Mouse (Mus musculus) adrenal gland, postnatal 14 days (tissue): ENCODE data around the gene Cdyl. TPM values are rescaled to one million over a fixed set of nuclear protein-coding genes. Genes with fewer than 3 reads are reported as not detected.
"Not testable (repeated sequence)": the region's sequence is repeated elsewhere in the genome, so short reads cannot be mapped to it uniquely, and the experiment has no call there.

Source experiments
- DNase-seq: peaks from one replicate; pipeline ENCODE4 v3.0.0; 2021; ENCODE audit warnings: mixed read lengths
- total RNA-seq: library from RNA; stranded (reverse); gene quantifications from 2 replicates; pipeline ENCODE4 v1.2.3, GENCODE M21; 2021

The Cdyl gene
- total RNA-seq, 1 experiment from 2014 or later = 20.2 TPM

GRCm38 (mm10) chr13:35805727-35806126, 146.1 kb downstream of the Cdyl start:
- DNase-seq = no peak

- DNase-seq = no peak
Measured at GRCm38 (mm10) chr13:35806165-35806564, 146.5 kb downstream of the Cdyl start.

GRCm38 (mm10) chr13:35807016-35807415, 147.4 kb downstream of the Cdyl start:
- no peak for DNase-seq

- DNase-seq = no peak
Measured at GRCm38 (mm10) chr13:35807525-35807924, 147.9 kb downstream of the Cdyl start.

- DNase-seq = no peak
Measured at GRCm38 (mm10) chr13:35807940-35808339, 148.3 kb downstream of the Cdyl start.

- DNase-seq = no peak
Measured at GRCm38 (mm10) chr13:35809252-35810159, 149.9 kb downstream of the Cdyl start.

GRCm38 (mm10) chr13:35810160-35810537, 150.5 kb downstream of the Cdyl start:
- DNase-seq = no peak

GRCm38 (mm10) chr13:35811361-35812190, 151.9 kb downstream of the Cdyl start:
- no peak for DNase-seq

- no peak for DNase-seq
Measured at GRCm38 (mm10) chr13:35812191-35812440, 152.5 kb downstream of the Cdyl start.

- DNase-seq = no peak
Measured at GRCm38 (mm10) chr13:35813348-35814127, 153.9 kb downstream of the Cdyl start.

GRCm38 (mm10) chr13:35815205-35815726, 155.6 kb downstream of the Cdyl start:
- no peak for DNase-seq

GRCm38 (mm10) chr13:35815782-35816368, 156.2 kb downstream of the Cdyl start:
- peak; percentile 55 for DNase-seq

- DNase-seq = peak; percentile 77
Measured at GRCm38 (mm10) chr13:35817626-35818025, 158.0 kb downstream of the Cdyl start.

- DNase-seq = no peak
Measured at GRCm38 (mm10) chr13:35818060-35818459, 158.4 kb downstream of the Cdyl start.

GRCm38 (mm10) chr13:35821821-35822454, 162.3 kb downstream of the Cdyl start:
- DNase-seq = no peak

- no peak for DNase-seq
Measured at GRCm38 (mm10) chr13:35822795-35823194, 163.2 kb downstream of the Cdyl start.

- no peak for DNase-seq
Measured at GRCm38 (mm10) chr13:35825639-35826038, 166.0 kb downstream of the Cdyl start.

GRCm38 (mm10) chr13:35832676-35833075, 173.0 kb downstream of the Cdyl start:
- peak; percentile 69 for DNase-seq

GRCm38 (mm10) chr13:35833941-35834340, 174.3 kb downstream of the Cdyl start:
- no peak for DNase-seq

GRCm38 (mm10) chr13:35835669-35836068, 176.0 kb downstream of the Cdyl start:
- no peak for DNase-seq

- not testable (repeated sequence) for DNase-seq
Measured at GRCm38 (mm10) chr13:35836501-35836900, 176.9 kb downstream of the Cdyl start.
